Mouse (Mus musculus): ENCODE measurements at regions not wholly inside any gene's neighbourhood (a gene's known extent, or its start where the extent isn't known, plus 50 kb on each side); places are given as distances from the start of the nearest gene placed in this dataset.

GRCm38 (mm10) chr3:20590143-20590542 is 223.2 kb upstream of the Agtr1b start:
- in situ Hi-C loops (cut with MboI, MseI) = no loop called here

GRCm38 (mm10) chr3:20551563-20551962 is 184.6 kb upstream of the Agtr1b start:
- in situ Hi-C loops (cut with MboI, MseI) = no loop called here

- in situ Hi-C loops (cut with MboI, MseI) = no loop called here
These were observed 177.0 kb upstream of the Agtr1b start for GRCm38 (mm10) chr3:20543991-20544390.

- in situ Hi-C loops (cut with MboI, MseI) = no loop called here
These were observed 171.6 kb upstream of the Agtr1b start for GRCm38 (mm10) chr3:20538492-20539004.

GRCm38 (mm10) chr3:20520738-20521137 is 153.8 kb upstream of the Agtr1b start:
- in situ Hi-C loops (cut with MboI, MseI) = loop anchor here (25.0 kb wide), 2 partner anchors 283 to 608 kb away; partner anchors contain the start of gene Cpa3 (in 1 of the 2)

- in situ Hi-C loops (cut with MboI, MseI) = loop anchor here (10.0 to 25.0 kb wide), 3 partner anchors 272 to 604 kb away; partner anchors contain the start of gene Cpa3 (in 1 of the 2)
These were observed 142.2 kb upstream of the Agtr1b start for GRCm38 (mm10) chr3:20509192-20509591.

GRCm38 (mm10) chr3:20505546-20505945 is 138.6 kb upstream of the Agtr1b start:
- in situ Hi-C loops (cut with MboI, MseI) = loop anchor here (10.0 to 25.0 kb wide), 3 partner anchors 268 to 601 kb away; partner anchors contain the start of gene Cpa3 (in 1 of the 2)
